Mouse (Mus musculus) v-Abl transformed pro-B cells (cell line): ENCODE measurements around the gene Msh5.
"Not testable (repeated sequence)": the region's sequence is repeated elsewhere in the genome, so short reads cannot be mapped to it uniquely, and the experiment has no call there.

ENCODE experiments used
- in situ Hi-C, 2 experiments: fragments of 400-800 bp; cut with MboI; formaldehyde crosslinking; loops; one replicate each; pipeline ENCODE4 v1.15.1; 2025; ENCODE audit not compliant: unreplicated experiment in 2 of 2

Msh5 gene

GRCm38 (mm10) chr17:35051156-35052086 is 4.9 kb upstream of the Msh5 start:
- in situ Hi-C loops = no loop called here

- in situ Hi-C loops = no loop called here
Observed at GRCm38 (mm10) chr17:35050126-35050750, 3.7 kb upstream of the Msh5 start.

GRCm38 (mm10) chr17:35049561-35050016 is 3.0 kb upstream of the Msh5 start, which contains the start of gene Clic1:
TSS of gene Clic1 (plus strand) at chr17:35049966.
- in situ Hi-C loops = no loop called here

DNA sequence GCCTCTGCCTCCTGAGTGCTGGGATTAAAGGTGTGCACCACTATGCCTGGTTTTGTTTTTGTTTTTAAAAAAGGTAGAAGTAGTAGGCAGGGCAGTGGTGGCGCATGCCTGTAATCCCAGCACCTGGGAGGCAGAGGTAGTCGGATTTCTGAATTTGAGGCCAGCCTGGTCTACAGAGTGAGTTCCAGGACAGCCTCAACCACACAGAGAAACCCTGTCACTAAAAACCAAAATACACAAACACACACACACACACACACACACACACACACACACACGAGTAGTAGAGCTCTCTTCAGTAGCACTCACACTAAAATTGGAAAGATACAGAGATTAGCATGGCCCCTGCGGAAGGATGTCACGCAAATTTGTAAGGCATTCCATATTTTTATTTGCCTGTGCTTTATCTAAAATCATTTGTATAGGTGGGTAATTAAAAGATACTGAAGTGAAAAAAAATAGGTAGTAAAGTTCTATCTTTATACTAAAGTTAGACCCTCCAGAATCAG is 2.4 kb upstream of the Msh5 start:
- in situ Hi-C loops = no loop called here

DNA sequence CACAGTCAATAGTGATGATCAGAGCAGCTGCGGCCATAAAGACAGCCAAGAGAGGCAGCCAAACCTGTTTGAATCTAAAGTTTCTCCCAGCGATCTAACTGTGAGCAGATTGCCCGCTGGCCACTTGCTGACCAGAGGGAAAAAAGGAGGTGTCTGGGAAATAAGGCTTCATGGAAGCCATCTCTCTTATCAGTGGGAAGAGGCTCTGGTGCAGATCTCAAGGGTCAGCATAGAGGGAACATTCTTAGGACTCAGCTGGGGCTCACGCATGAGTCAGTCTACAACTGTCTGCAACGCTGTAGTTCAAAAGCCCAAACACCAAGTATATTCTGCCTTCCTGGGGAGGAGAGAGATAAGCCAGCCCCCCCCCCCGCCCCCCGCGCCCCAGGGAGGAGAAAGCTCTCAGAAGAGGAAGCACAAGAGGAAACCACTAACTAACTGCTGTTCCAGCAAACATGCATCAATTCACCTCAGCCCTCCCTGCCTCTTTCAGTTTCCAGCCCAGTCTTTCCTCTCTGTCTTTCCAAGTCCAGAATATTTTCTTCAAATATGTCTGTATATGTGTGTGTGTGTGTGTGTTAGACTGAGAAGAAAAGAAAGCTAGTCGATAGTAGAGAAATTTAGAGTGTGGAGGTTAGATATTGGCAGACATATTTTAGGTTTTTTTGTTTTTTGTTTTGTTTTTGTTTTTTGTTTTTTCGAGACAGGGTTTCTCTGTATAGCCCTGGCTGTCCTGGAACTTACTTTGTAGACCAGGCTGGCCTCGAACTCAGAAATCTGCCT is 1.8 kb upstream of the Msh5 start:
- in situ Hi-C loops = no loop called here

GRCm38 (mm10) chr17:35047688-35048087 is 1.1 kb upstream of the Msh5 start:
- in situ Hi-C loops = no loop called here

- in situ Hi-C loops = no loop called here
Observed at GRCm38 (mm10) chr17:35045807-35046680, 501 bp downstream of the Msh5 start.

DNA sequence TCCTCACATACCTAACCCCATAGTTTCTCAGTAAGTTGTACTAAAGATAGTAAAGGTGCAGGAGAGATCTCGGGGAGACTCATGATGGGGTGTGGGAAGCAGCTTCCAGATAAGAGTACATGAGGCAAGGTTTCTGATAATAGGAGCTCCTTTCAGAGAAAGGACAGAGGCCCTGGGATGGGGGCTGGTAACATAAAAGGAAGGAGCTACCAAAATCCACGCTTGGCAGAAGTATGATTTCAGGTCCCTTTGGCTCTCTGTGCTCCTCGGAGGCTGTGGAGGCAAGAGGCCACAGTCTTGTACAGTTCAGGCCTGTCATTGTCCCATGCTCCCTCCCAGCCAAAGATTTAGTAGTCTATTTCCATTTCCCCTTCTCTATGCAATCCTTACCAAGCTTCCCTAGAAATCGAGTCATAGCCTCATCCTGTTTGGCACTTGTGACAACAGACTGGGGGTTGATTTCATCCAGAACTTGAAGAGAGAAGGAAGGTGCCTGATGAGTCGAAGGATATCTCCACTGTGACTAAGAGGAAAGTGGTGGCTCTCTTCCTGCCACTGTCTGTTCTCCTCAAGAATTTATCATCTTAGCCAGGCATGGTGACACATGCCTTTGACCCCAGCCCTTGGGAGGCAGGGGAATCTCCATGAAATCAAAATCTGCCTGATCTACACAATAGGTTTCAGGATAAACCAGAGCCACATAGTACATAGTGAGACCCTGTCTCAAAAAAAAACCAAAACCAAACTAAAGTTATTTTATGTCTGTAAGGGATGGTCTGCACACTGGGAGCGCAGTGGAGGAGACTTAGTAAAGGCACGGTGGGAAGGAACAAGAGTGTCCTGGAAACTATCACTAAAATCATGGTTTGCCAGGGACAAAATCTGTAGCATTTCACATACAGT is 1.4 kb downstream of the Msh5 start:
- in situ Hi-C loops = no loop called here

DNA sequence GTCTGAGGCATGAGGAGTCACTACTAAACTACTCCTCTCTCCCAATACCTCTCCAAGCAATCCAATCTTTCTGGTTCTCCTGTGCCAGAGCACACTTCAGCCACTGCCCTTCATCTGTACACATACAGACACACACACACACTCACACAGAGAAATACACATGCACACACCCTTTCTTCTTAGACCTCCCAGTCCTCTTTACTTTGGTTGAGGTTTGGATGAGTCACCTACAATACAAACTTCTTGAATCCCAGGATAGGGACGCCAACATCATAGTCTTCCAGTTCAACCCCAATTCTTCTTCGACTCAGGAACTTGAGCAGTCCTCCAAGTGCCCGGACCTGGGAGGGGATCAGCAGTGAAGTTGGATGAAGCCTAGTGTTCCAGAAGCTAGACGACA is 2.8 kb downstream of the Msh5 start:
- in situ Hi-C loops = no loop called here

DNA sequence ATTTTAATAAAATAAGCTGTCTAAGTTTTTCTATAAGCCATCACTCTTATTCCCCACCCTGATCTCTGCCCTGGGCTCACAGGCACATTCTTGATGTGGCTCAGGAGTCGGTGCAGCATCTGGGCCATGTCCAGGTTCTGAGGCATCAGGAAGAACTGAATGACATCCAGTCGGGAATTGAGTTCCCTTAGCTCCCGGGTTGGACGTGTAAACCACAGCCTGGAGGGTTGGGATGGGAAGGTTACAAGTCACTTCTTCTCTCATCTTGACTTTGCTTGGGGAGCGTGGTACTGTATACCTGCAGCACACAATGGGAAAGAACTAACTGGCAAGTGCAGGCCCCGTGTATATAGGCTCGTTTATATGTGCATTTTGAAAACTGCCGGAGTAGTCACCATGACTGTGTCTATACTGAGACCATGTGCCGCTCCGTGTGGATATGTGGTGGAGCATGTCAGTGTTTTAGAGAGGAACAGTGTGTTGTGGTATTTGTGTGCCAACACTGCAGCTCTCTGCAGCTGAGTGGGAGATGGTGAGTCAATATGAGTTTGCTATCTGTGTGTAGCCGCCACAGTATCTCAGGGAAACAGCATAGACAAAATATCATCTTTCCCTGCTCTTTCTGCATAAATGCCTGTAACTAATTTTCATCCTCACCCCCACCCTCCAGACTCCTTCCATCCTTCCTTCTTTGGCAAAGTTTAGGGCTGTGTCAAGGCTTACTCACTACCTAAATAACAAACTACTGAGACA is 7.2 kb downstream of the Msh5 start:
- in situ Hi-C loops = no loop called here

DNA sequence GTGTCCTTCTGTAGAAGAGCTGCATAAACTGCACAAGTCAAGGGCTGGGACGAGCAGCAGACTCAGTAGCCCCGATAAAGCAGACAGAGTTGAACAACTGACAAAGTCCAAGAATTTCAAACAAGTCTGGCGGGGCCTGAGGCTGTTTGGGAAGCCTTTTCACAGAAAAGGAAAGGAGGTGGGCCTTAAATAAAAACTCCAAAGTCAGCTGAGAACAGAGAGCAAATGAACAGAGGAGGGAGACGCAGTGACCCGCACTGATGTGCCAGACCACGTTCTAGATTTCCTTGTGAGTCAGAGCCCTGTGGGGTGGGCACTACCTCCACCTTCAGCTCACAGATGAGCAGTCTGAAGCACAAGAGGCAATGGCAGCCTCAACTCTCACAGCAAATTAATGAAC is 11.6 kb downstream of the Msh5 start:
- in situ Hi-C loops = no loop called here

- in situ Hi-C loops = not testable (repeated sequence)
Observed at GRCm38 (mm10) chr17:35033703-35034102, 12.8 kb downstream of the Msh5 start.

GRCm38 (mm10) chr17:35032323-35032870 is 14.1 kb downstream of the Msh5 start:
- in situ Hi-C loops = no loop called here

GRCm38 (mm10) chr17:35031880-35032279 is 14.7 kb downstream of the Msh5 start:
- in situ Hi-C loops = no loop called here

DNA sequence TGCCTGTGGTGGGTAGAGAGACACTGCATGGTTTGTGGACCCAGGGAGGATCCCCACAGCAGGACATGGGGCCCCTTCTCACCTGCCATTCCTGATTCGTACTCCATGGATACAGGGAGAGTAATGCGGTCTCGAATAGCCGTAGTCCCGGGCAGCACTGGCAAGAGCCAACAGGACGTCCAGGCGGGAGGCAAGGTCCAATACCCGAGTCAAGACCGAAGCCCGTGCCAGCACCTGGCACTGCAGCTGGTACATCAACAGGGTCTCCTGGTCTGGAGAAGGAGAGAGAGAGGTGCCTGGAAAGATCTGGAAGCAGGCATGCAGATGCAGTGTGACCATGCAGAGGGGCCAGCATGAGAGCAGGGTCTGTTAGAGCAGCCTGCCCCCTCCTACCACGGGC is 15.3 kb downstream of the Msh5 start:
- in situ Hi-C loops = no loop called here

DNA sequence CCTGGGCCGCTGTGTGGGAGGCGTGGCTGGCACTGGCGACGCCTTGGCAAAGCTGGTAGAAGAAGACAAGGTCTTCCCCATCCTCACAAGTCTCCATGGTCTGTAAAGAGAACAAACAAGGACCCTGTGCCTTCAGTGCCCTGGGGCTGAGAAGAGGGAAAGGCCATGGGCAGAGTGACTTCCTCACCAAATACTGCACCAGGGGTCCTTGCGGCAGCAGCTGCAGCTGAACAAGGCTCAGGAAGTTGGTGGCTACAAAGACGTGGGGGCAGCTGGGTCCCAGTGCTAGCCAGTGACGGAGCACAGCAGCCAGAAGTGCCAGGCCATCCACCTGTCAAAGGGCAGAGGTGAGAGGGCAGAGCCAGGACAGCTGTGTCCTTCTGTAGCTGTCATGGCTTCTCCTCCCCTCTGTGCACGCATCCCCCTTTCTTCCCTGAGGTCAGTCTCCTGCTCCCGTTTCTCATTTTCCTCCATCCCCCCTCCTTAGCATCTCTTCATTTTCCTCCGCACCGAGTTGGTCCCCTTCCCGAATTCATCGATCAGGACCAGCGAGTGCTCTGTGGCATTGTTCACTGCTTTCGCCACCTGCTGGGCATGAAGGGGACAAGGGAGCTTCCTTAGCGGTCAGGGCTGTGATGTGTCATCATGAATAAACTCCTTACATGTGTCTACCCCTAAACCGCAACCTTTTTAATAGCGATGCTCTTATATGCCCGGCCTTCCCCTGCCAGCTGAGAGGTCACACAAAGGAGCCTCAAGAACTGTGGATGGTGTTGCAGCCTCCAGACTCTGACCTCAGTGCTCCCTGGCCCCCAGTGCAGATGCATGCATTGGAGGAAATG is 16.6 kb downstream of the Msh5 start:
- in situ Hi-C loops = loop anchor here in 1 of 2 experiments (10.0 kb wide), 2 partner anchors 75 to 205 kb away; partner anchors contain the start of genes Atp6v1g2, Ly6g5c and Nfkbil1

DNA sequence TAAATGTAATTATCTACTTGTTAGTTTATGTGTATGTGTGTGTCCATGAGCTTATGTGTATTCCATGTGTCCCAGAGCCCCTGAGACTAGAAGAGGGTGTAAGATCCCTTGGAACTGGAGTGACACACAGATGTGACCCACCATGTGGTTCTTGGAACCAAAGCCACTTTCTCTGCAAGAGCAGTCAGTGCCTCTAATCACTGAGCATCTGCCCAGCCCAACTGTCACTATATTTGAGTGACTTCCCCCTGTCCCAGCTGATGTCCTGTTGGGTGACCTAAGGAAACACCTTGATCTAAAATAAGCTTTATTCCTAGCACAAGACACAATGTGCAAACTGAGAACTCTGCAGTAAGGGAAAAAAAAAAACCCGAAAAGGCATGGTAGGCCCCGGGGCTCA is 18.2 kb downstream of the Msh5 start:
- in situ Hi-C loops = loop anchor here in 1 of 2 experiments (10.0 kb wide), 2 partner anchors 76 to 206 kb away; partner anchors contain the start of genes Atp6v1g2, Ly6g5c and Nfkbil1
